ENCODE assay signal across 8 mouse cellular contexts in genomic region chr11:69580572-69581146, GRCm38 (mm10). TPM values are rescaled to one million over a fixed set of nuclear protein-coding genes. Genes with fewer than 3 reads are reported as not detected.
DNase-seq lines count a peak whose midpoint lies in the region; ATAC-seq and TF ChIP-seq lines count a peak whose summit lies in the region.

No protein-coding gene starts in this region.

- H3K27ac ChIP-seq in testis, adult 2 months (ENCODE audit: control insufficient read depth, insufficient read depth, low read depth, low read length) = peak overlapping the region; percentile 89
- peak overlapping the region; percentile 97 for H3K27ac ChIP-seq in liver, embryonic 15.5 days (replicated peaks)

- H3K9me3 ChIP-seq in erythroblast, embryonic 14.5 days (ENCODE audit: control insufficient read depth, low read length) = no peaks in the 10 kb centered on the region
- no peaks in the 10 kb centered on the region for H3K9me3 ChIP-seq in liver, embryonic 15.5 days (replicated peaks)

- no peaks in the 10 kb centered on the region for H3K27me3 ChIP-seq in erythroblast, embryonic 14.5 days (ENCODE audit: control insufficient read depth)
- no peaks in the 10 kb centered on the region for H3K27me3 ChIP-seq in testis, adult 2 months (ENCODE audit: control insufficient read depth, insufficient read depth, low read length)
- no peaks in the 10 kb centered on the region for H3K27me3 ChIP-seq in liver, embryonic 15.5 days

- H3K36me3 ChIP-seq in erythroblast, embryonic 14.5 days (ENCODE audit: control insufficient read depth) = peaks cover 49% of the 10 kb centered on the region
- H3K36me3 ChIP-seq in testis, adult 2 months (ENCODE audit: control insufficient read depth, insufficient read depth, low read length) = no peaks in the 10 kb centered on the region
- peaks cover 16% of the 10 kb centered on the region for H3K36me3 ChIP-seq in liver, embryonic 15.5 days (replicated peaks)

- DNase-seq in testis, postnatal 10 days (ENCODE audit: low spot score) = no peak
- DNase-seq in right cerebral cortex, postnatal 10 days (ENCODE audit: low spot score in 2 of 2) = no peak
- DNase-seq in adrenal gland, postnatal 25 days = no peak
- DNase-seq in right cerebral cortex, postnatal 36 days (ENCODE audit: low spot score in 2 of 2) = no peak

- ATAC-seq in erythroblast, adult 5-6 weeks (replicated peaks; ENCODE audit: low FRiP score, poor library complexity, severe bottlenecking) = no peak
- ATAC-seq in liver, embryonic 15.5 days (ENCODE audit: insufficient read depth) = no peak

- peak overlapping the region; percentile 79 for H3K9ac ChIP-seq in liver, embryonic 15.5 days

- H3K4me2 ChIP-seq in liver, embryonic 15.5 days = peak overlapping the region; percentile 91

- under 1% methylated on average over 25 of the region's 25 CpGs for WGBS in liver, embryonic 15.5 days (ENCODE audit: insufficient replicate concordance)

- H3K4me3 ChIP-seq in erythroblast, embryonic 14.5 days (replicated peaks) = peak overlapping the region; percentile 85
- H3K4me3 ChIP-seq in testis, adult 2 months (ENCODE audit: control insufficient read depth, low read depth, low read length) = peak overlapping the region; percentile 85
- peak overlapping the region; percentile 90 for H3K4me3 ChIP-seq in liver, embryonic 15.5 days (replicated peaks)

- TF ChIP-seq CTCF in testis, adult 2 months (IDR thresholded peaks at IDR 0.05; ENCODE audit: control insufficient read depth, insufficient read depth, insufficient replicate concordance, low read depth, low read length) = no peak

- H3K4me1 ChIP-seq in erythroblast, embryonic 14.5 days (ENCODE audit: control insufficient read depth) = peaks cover 78% of the 10 kb centered on the region
- H3K4me1 ChIP-seq in testis, adult 2 months (ENCODE audit: control insufficient read depth, insufficient read depth, low read length) = peaks cover 16% of the 10 kb centered on the region
- H3K4me1 ChIP-seq in liver, embryonic 15.5 days (replicated peaks) = peaks cover 70% of the 10 kb centered on the region

- no peak for TF ChIP-seq POLR2A in testis, adult 2 months (IDR thresholded peaks at IDR 0.05; ENCODE audit: control insufficient read depth, low read depth, low read length)

RNA-seq across cellular contexts. Expression of gene Trp53, which starts 0.5 kb away (rescaled TPM):
- 4.1 and 4.3 TPM in 2 replicates for polyA plus RNA-seq in erythroblast, embryonic 14.5 days (2012)
- 44.6 and 56.8 TPM in 2 replicates for total RNA-seq in erythroblast, adult 5-6 weeks (2015; ENCODE audit: low replicate concordance)
- 25.1 and 28.0 TPM in 2 replicates for total RNA-seq in erythroblast, adult 5-6 weeks (2017; ENCODE audit: low replicate concordance)
- polyA plus RNA-seq in testis, adult 2 months (2012; rRNA removed) = 22.1 TPM in 2 replicates
- 62.4 and 63.8 TPM in 2 replicates for polyA plus RNA-seq in liver, embryonic 15.5 days (2015; fragmentation: Nextera tagmentation; extraction: Ambion mirVana)
- 74.1 and 81.7 TPM in 2 replicates for total RNA-seq in adrenal gland, postnatal 25 days (2021)

RNA-seq across cellular contexts. Expression of gene Wrap53, which starts 0.6 kb away (rescaled TPM):
- 3.8 and 7.2 TPM in 2 replicates for polyA plus RNA-seq in erythroblast, embryonic 14.5 days (2012)
- total RNA-seq in erythroblast, adult 5-6 weeks (2015; ENCODE audit: low replicate concordance) = 18.4 and 21.3 TPM in 2 replicates
- total RNA-seq in erythroblast, adult 5-6 weeks (2017; ENCODE audit: low replicate concordance) = 7.7 and 8.9 TPM in 2 replicates
- 9.5 and 9.7 TPM in 2 replicates for polyA plus RNA-seq in testis, adult 2 months (2012; rRNA removed)
- polyA plus RNA-seq in liver, embryonic 15.5 days (2015; fragmentation: Nextera tagmentation; extraction: Ambion mirVana) = 15.9 and 16.9 TPM in 2 replicates
- total RNA-seq in adrenal gland, postnatal 25 days (2021) = 12.5 and 12.9 TPM in 2 replicates

RNA-seq across cellular contexts. Expression of gene Efnb3, which starts 20.7 kb away (rescaled TPM):
- 0.15 and 0.20 TPM in 2 replicates for polyA plus RNA-seq in erythroblast, embryonic 14.5 days (2012)
- total RNA-seq in erythroblast, adult 5-6 weeks (2015; ENCODE audit: low replicate concordance) = 1.2 TPM in 1 of 2 replicates, not detected in the other
- 1.3 and 2.2 TPM in 2 replicates for total RNA-seq in erythroblast, adult 5-6 weeks (2017; ENCODE audit: low replicate concordance)
- 2.7 and 3.3 TPM in 2 replicates for polyA plus RNA-seq in testis, adult 2 months (2012; rRNA removed)
- polyA plus RNA-seq in liver, embryonic 15.5 days (2015; fragmentation: Nextera tagmentation; extraction: Ambion mirVana) = 0.50 and 0.58 TPM in 2 replicates
- 0.38 and 1.5 TPM in 2 replicates for total RNA-seq in adrenal gland, postnatal 25 days (2021)

RNA-seq across cellular contexts. Expression of gene Atp1b2, which starts 25.1 kb away (rescaled TPM):
- 8.1 and 9.1 TPM in 2 replicates for polyA plus RNA-seq in erythroblast, embryonic 14.5 days (2012)
- total RNA-seq in erythroblast, adult 5-6 weeks (2015; ENCODE audit: low replicate concordance) = 10.6 and 24.0 TPM in 2 replicates
- 1.2 and 4.0 TPM in 2 replicates for total RNA-seq in erythroblast, adult 5-6 weeks (2017; ENCODE audit: low replicate concordance)
- polyA plus RNA-seq in testis, adult 2 months (2012; rRNA removed) = 27.9 and 40.5 TPM in 2 replicates
- 14.1 and 14.7 TPM in 2 replicates for polyA plus RNA-seq in liver, embryonic 15.5 days (2015; fragmentation: Nextera tagmentation; extraction: Ambion mirVana)
- total RNA-seq in adrenal gland, postnatal 25 days (2021) = 34.0 and 38.0 TPM in 2 replicates

RNA-seq across cellular contexts. Expression of gene Dnah2, which starts 31.7 kb away (rescaled TPM):
- 0.04 TPM in 1 of 2 replicates, not detected in the other for polyA plus RNA-seq in erythroblast, embryonic 14.5 days (2012)
- not detected in 2 replicates for total RNA-seq in erythroblast, adult 5-6 weeks (2015; ENCODE audit: low replicate concordance)
- not detected in 2 replicates for total RNA-seq in erythroblast, adult 5-6 weeks (2017; ENCODE audit: low replicate concordance)
- 39.3 and 42.7 TPM in 2 replicates for polyA plus RNA-seq in testis, adult 2 months (2012; rRNA removed)
- 0.07 and 0.20 TPM in 2 replicates for polyA plus RNA-seq in liver, embryonic 15.5 days (2015; fragmentation: Nextera tagmentation; extraction: Ambion mirVana)
- total RNA-seq in adrenal gland, postnatal 25 days (2021) = 0.05 and 0.76 TPM in 2 replicates
